Mouse (Mus musculus): ENCODE results near the gene Wdr83. TPM values are rescaled to one million over a fixed set of nuclear protein-coding genes. Genes with fewer than 3 reads are reported as not detected.

Gene Wdr83
- polyA plus RNA-seq, 1 experiment from 2014 or later: 46.4 TPM

GRCm38 (mm10) chr8:85035728-85036310 is 45.3 kb downstream of the Wdr83 start:
- 2% methylated on average over 15 of the region's 15 CpGs for WGBS
- H3K4me2 ChIP-seq: peak overlapping the region; percentile 96
- peaks cover 14% of the 10 kb centered on the region for H3K4me1 ChIP-seq (replicated peaks; ENCODE audit: control insufficient read depth, insufficient read depth, low read length)
- H3K27me3 ChIP-seq (replicated peaks; ENCODE audit: control insufficient read depth, insufficient read depth, low read length): no peaks in the 10 kb centered on the region
- H3K9me3 ChIP-seq (ENCODE audit: control insufficient read depth, low read length): no peaks in the 10 kb centered on the region
- peak overlapping the region; percentile 73 for H3K4me3 ChIP-seq (ENCODE audit: low read depth, low read length)
- H3K36me3 ChIP-seq (ENCODE audit: control insufficient read depth, insufficient read depth, low read length): peaks cover 28% of the 10 kb centered on the region
- DNase-seq (ENCODE audit: low spot score) (peak; percentile 66), ATAC-seq (replicated peaks; ENCODE audit: low FRiP score) (no peak)
- H3K27ac ChIP-seq (ENCODE audit: low read depth, low read length): peak overlapping the region; percentile 97
- H3K9ac ChIP-seq (ENCODE audit: low read depth, low read length): peak overlapping the region; percentile 95

- peak overlapping the region; percentile 97 for H3K27ac ChIP-seq (ENCODE audit: low read depth, low read length)
- DNase-seq (ENCODE audit: low spot score) (no peak), ATAC-seq (replicated peaks; ENCODE audit: low FRiP score) (no peak)
- peak overlapping the region; percentile 96 for H3K4me2 ChIP-seq
- H3K36me3 ChIP-seq (ENCODE audit: control insufficient read depth, insufficient read depth, low read length): peaks cover 25% of the 10 kb centered on the region
- no peaks in the 10 kb centered on the region for H3K9me3 ChIP-seq (ENCODE audit: control insufficient read depth, low read length)
- no peaks in the 10 kb centered on the region for H3K27me3 ChIP-seq (replicated peaks; ENCODE audit: control insufficient read depth, insufficient read depth, low read length)
- H3K4me1 ChIP-seq (replicated peaks; ENCODE audit: control insufficient read depth, insufficient read depth, low read length): peaks cover 14% of the 10 kb centered on the region
- WGBS: 4% methylated on average over 12 of the region's 12 CpGs
- peak overlapping the region; percentile 95 for H3K9ac ChIP-seq (ENCODE audit: low read depth, low read length)
- peak overlapping the region; percentile 73 for H3K4me3 ChIP-seq (ENCODE audit: low read depth, low read length)
Observed at GRCm38 (mm10) chr8:85035165-85035727, 45.9 kb downstream of the Wdr83 start.

- no peak for ATAC-seq (replicated peaks; ENCODE audit: low FRiP score)
- H3K27ac ChIP-seq (ENCODE audit: low read depth, low read length): peak overlapping the region; percentile 97
- 2% methylated on average over 13 of the region's 13 CpGs for WGBS
- no peaks in the 10 kb centered on the region for H3K27me3 ChIP-seq (replicated peaks; ENCODE audit: control insufficient read depth, insufficient read depth, low read length)
- DNase-seq (ENCODE audit: low spot score): peak; percentile 71
- H3K4me2 ChIP-seq: peak overlapping the region; percentile 96
- H3K9me3 ChIP-seq (ENCODE audit: control insufficient read depth, low read length): no peaks in the 10 kb centered on the region
- H3K9ac ChIP-seq (ENCODE audit: low read depth, low read length): peak overlapping the region; percentile 95
- H3K4me3 ChIP-seq (ENCODE audit: low read depth, low read length): peak overlapping the region; percentile 73
- peaks cover 10% of the 10 kb centered on the region; the same call in 1 of the 2 replicates for H3K4me1 ChIP-seq (replicated peaks; ENCODE audit: control insufficient read depth, insufficient read depth, low read length)
- H3K36me3 ChIP-seq (ENCODE audit: control insufficient read depth, insufficient read depth, low read length): peaks cover 25% of the 10 kb centered on the region
Observed at GRCm38 (mm10) chr8:85034764-85035163, 46.3 kb downstream of the Wdr83 start.

- peaks cover 14% of the 10 kb centered on the region for H3K4me1 ChIP-seq (replicated peaks; ENCODE audit: control insufficient read depth, insufficient read depth, low read length)
- H3K9ac ChIP-seq (ENCODE audit: low read depth, low read length): no peak overlapping the region
- DNase-seq (ENCODE audit: low spot score) (no peak), ATAC-seq (replicated peaks; ENCODE audit: low FRiP score) (no peak)
- no peaks in the 10 kb centered on the region for H3K27me3 ChIP-seq (replicated peaks; ENCODE audit: control insufficient read depth, insufficient read depth, low read length)
- H3K4me3 ChIP-seq (ENCODE audit: low read depth, low read length): no peak overlapping the region
- peaks cover 33% of the 10 kb centered on the region for H3K36me3 ChIP-seq (ENCODE audit: control insufficient read depth, insufficient read depth, low read length)
- H3K4me2 ChIP-seq: peak overlapping the region; percentile 96; the same call in 1 of the 2 replicates
- H3K27ac ChIP-seq (ENCODE audit: low read depth, low read length): 0 out of 2 replicates have a peak overlapping the region, but pooled peaks have one; percentile 28
- 44% methylated on average over 1 of the region's 1 CpGs for WGBS
- H3K9me3 ChIP-seq (ENCODE audit: control insufficient read depth, low read length): no peaks in the 10 kb centered on the region
Observed at GRCm38 (mm10) chr8:85033867-85034266, 47.2 kb downstream of the Wdr83 start.

GRCm38 (mm10) chr8:85032622-85033311 is 48.3 kb downstream of the Wdr83 start:
- Histone ChIP-seq H3K27ac (ENCODE audit: low read depth, low read length) (no peak overlapping the region), H3K4me1 (replicated peaks; ENCODE audit: control insufficient read depth, insufficient read depth, low read length) (peaks cover 25% of the 10 kb centered on the region), H3K9me3 (ENCODE audit: control insufficient read depth, low read length) (no peaks in the 10 kb centered on the region), H3K9ac (ENCODE audit: low read depth, low read length) (no peak overlapping the region), H3K36me3 (ENCODE audit: control insufficient read depth, insufficient read depth, low read length) (peaks cover 33% of the 10 kb centered on the region), H3K4me2 (no peak overlapping the region), H3K27me3 (replicated peaks; ENCODE audit: control insufficient read depth, insufficient read depth, low read length) (no peaks in the 10 kb centered on the region), H3K4me3 (ENCODE audit: low read depth, low read length) (no peak overlapping the region)
- no peak for ATAC-seq (replicated peaks; ENCODE audit: low FRiP score)
- no peak for DNase-seq (ENCODE audit: low spot score)
- WGBS: 78% methylated on average over 4 of the region's 4 CpGs

- DNase-seq (ENCODE audit: low spot score): no peak
- Histone ChIP-seq H3K4me2 (peak overlapping the region; percentile 92), H3K36me3 (ENCODE audit: control insufficient read depth, insufficient read depth, low read length) (peaks cover 33% of the 10 kb centered on the region), H3K9ac (ENCODE audit: low read depth, low read length) (peak overlapping the region; percentile 99; the same call in 1 of the 2 replicates), H3K27ac (ENCODE audit: low read depth, low read length) (no peak overlapping the region), H3K9me3 (ENCODE audit: control insufficient read depth, low read length) (no peaks in the 10 kb centered on the region), H3K4me3 (ENCODE audit: low read depth, low read length) (peak overlapping the region; percentile 100), H3K27me3 (replicated peaks; ENCODE audit: control insufficient read depth, insufficient read depth, low read length) (no peaks in the 10 kb centered on the region), H3K4me1 (replicated peaks; ENCODE audit: control insufficient read depth, insufficient read depth, low read length) (peaks cover 30% of the 10 kb centered on the region)
- ATAC-seq (replicated peaks; ENCODE audit: low FRiP score): no peak
- WGBS: 88% methylated on average over 14 of the region's 14 CpGs
Observed at GRCm38 (mm10) chr8:85029271-85029670, 51.8 kb downstream of the Wdr83 start.

- Histone ChIP-seq H3K9me3 (ENCODE audit: control insufficient read depth, low read length) (no peaks in the 10 kb centered on the region), H3K4me1 (replicated peaks; ENCODE audit: control insufficient read depth, insufficient read depth, low read length) (peaks cover 35% of the 10 kb centered on the region), H3K27ac (ENCODE audit: low read depth, low read length) (no peak overlapping the region), H3K27me3 (replicated peaks; ENCODE audit: control insufficient read depth, insufficient read depth, low read length) (no peaks in the 10 kb centered on the region), H3K36me3 (ENCODE audit: control insufficient read depth, insufficient read depth, low read length) (peaks cover 39% of the 10 kb centered on the region), H3K4me2 (peak overlapping the region; percentile 92), H3K9ac (ENCODE audit: low read depth, low read length) (peak overlapping the region; percentile 99), H3K4me3 (ENCODE audit: low read depth, low read length) (peak overlapping the region; percentile 100)
- ATAC-seq (replicated peaks; ENCODE audit: low FRiP score) (no peak), DNase-seq (ENCODE audit: low spot score) (no peak)
- 32% methylated on average over 2 of the region's 2 CpGs for WGBS
Observed at GRCm38 (mm10) chr8:85027922-85028321, 53.2 kb downstream of the Wdr83 start.

GRCm38 (mm10) chr8:85027516-85027855 is 53.6 kb downstream of the Wdr83 start:
- ATAC-seq (replicated peaks; ENCODE audit: low FRiP score): no peak
- 1% methylated on average over 13 of the region's 13 CpGs for WGBS
- no peak for DNase-seq (ENCODE audit: low spot score)
- Histone ChIP-seq H3K27ac (ENCODE audit: low read depth, low read length) (peak overlapping the region; percentile 94), H3K9ac (ENCODE audit: low read depth, low read length) (peak overlapping the region; percentile 99), H3K9me3 (ENCODE audit: control insufficient read depth, low read length) (no peaks in the 10 kb centered on the region), H3K36me3 (ENCODE audit: control insufficient read depth, insufficient read depth, low read length) (peaks cover 39% of the 10 kb centered on the region), H3K4me2 (peak overlapping the region; percentile 92), H3K4me1 (replicated peaks; ENCODE audit: control insufficient read depth, insufficient read depth, low read length) (peaks cover 35% of the 10 kb centered on the region), H3K27me3 (replicated peaks; ENCODE audit: control insufficient read depth, insufficient read depth, low read length) (no peaks in the 10 kb centered on the region), H3K4me3 (ENCODE audit: low read depth, low read length) (peak overlapping the region; percentile 100)
